Mouse (Mus musculus) megakaryocyte-erythroid progenitor cell, adult 5-6 weeks (primary cell): Measurements from ENCODE around the gene Platr25. TPM values are rescaled to one million over a fixed set of nuclear protein-coding genes. Genes with fewer than 3 reads are reported as not detected.
"Not testable (repeated sequence)": the region's sequence is repeated elsewhere in the genome, so short reads cannot be mapped to it uniquely, and the experiment has no call there.

Experiments
- ATAC-seq: replicated peaks from 2 replicates; pipeline ENCODE4 v1.8.0; 2016; ENCODE audit warnings: mild to moderate bottlenecking, inconsistent platforms; ENCODE audit not compliant: severe bottlenecking, poor library complexity, low FRiP score, low TSS enrichment
- total RNA-seq, 2 experiments: library from RNA; stranded (forward) in 1 of 2; stranded (reverse) in 1 of 2; fragments of 200-1000, 215-1000 nt in 1 of 2; fragments of >200 nt in 1 of 2; fragmentation: Nextera tagmentation in 1 of 2; gene quantifications; 2 replicates each; pipeline ENCODE4 v1.2.3; 2014 to 2017

Platr25 gene
- total RNA-seq (2014; fragmentation: Nextera tagmentation) (8.7 and 11.7 TPM in 2 replicates), total RNA-seq (2017) (19.7 and 19.8 TPM in 2 replicates)

- ATAC-seq = peak; percentile 97
Observed at GRCm38 (mm10) chr13:62760432-62761415, at the start of gene Platr25. Gene Platr25 (minus strand): TSS chr13:62760709.

DNA sequence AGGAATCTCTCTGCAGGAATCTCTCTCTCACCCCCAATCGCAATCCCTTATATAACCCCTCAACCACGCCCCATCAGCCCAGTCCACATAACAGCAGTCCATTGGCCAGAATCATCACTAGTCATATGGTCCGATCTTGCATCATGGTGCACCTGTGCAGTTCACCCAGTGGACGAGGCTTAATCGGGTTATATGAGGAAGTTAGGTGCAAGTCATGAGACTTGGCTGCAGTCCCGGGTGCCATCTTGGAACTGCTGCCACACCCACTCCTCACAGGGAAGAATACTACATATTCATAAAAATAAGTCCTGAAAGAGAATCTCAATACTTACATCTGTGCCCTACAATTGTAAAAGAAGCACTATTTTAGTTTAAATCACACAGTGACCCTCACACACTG, 47.5 kb upstream of the Platr25 start:
- ATAC-seq = not testable (repeated sequence)

DNA sequence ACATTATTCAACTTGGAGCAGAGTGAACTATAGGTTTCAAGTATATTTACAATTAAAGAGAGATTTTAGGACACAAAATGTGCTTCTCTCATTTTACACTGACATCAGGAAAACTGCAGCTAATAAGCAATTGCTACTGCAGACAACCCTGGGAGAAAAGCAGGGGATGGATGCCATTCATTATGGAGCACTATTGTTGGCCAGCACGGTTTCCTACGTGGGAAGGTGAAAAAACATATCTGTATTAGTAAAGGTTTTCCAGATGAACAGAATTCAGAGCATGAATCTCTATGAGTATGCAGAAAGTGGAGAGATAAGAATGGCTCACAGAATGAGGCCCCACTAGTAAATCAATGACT, 25.6 kb upstream of the Platr25 start:
- not testable (repeated sequence) for ATAC-seq

- peak; percentile 100 for ATAC-seq
Observed at GRCm38 (mm10) chr13:62785199-62786134, 25.0 kb upstream of the Platr25 start, which contains the start of gene Gm5141. Gene Gm5141 (minus strand): TSS chr13:62785808.

DNA sequence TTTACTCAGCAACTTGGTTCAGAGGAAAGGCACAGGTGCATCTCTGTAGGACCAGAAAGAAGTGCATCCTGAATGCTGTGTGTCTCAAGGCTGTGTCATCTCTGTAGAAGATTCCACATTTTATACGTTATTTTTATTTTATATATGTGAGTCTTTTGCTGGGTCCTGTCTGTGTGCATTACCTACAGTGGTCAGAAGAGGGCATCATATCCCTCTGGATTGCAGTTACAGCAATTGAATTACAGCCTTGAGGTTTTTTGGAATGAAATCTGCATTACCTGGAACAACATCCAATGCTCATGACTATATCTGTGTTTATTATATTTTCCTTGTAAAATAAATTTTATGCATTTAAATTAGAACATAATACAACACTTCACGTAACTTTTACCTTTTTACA, 3.3 kb upstream of the Platr25 start:
- ATAC-seq = 0 out of 2 replicates have a peak, but pooled peaks have one; percentile 63

DNA sequence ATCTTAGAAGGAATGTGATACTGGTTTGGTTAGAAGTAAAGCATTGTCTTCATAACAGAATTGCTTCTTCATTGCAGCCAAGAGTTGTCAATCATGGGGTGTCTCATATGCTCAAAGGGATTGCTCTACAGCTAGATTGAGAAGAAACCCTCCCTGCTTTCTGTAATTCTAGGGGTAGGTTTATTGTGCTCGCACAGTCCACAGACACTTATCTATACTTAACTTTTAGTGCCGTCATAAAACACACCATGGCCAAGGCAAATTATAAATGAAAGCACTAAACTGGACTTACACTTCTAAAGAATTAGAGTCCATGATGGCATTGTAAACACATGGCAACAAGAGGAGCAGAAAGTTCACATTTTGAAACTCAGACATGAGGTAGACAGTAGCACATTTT, 27.2 kb downstream of the Platr25 start:
- no peak for ATAC-seq

GRCm38 (mm10) chr13:62712611-62713010, 47.9 kb downstream of the Platr25 start:
- ATAC-seq = not testable (repeated sequence)

DNA sequence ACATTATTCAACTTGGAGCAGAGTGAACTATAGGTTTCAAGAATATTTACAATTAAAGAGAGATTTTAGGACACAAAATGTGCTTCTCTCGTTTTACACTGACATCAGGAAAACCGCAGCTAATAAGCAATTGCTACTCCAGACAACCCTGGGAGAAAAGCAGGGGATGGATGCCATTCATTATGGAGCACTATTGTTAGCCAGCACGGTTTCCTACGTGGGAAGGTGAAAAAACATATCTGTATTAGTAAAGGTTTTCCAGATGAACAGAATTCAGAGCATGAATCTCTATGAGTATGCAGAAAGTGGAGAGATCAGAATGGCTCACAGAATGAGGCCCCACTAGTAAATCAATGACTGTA, 75.2 kb downstream of the Platr25 start:
- ATAC-seq = not testable (repeated sequence)

DNA sequence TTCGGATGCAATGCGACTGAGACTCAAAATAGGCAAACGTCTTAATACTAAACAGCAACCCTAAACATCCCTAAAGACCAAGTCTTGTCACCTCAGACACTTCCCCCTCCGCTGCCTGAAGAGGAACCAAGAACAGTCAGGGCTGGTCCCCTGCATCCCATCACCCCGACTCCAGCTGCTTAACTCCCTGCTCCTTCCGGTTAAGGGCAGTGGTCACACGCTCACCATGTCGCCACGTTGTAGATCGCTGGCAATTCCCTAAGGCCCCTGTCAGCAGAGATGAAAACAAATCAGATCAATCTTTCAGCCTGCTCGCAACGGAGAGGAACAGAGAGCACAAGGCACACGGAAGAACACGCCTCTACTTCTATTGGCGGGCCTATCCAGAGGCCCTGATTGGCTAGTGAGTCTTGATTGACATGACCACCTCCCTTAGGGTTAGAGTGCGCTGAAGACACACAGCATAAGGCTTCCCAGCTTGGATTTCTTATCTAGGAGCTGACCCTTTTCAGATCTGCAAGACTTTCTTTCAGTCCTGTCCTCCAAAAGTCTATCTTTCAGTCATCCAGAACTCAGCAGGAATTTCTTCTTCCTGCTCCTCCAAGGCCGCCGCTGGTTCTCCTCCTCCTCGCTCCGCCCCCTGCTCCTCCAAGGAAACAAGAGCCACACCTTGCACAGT, 75.8 kb downstream of the Platr25 start:
- ATAC-seq = peak; percentile 100

GRCm38 (mm10) chr13:62653369-62653743, 107.2 kb downstream of the Platr25 start:
- peak; percentile 87 for ATAC-seq

- peak; percentile 100 for ATAC-seq
Observed at GRCm38 (mm10) chr13:62652681-62653368, 107.7 kb downstream of the Platr25 start.

DNA sequence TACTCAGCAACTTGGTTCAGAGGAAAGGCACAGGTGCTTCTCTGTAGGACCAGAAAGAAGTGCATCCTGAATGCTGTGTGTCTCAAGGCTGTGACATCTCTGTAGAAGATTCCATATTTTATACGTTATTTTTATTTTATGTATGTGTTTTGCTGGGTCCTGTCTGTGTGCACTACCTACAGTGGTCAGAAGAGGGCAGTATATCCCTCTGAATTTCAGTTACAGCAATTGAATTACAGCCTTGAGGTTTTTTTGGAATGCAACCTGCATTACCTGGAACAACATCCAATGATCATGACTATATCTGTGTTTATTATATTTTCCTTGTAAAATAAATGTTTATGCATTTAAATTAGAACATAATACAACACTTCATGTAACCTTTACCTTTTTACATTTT, 133.4 kb downstream of the Platr25 start:
- ATAC-seq = peak; percentile 74; the same call in 1 of the 2 replicates

GRCm38 (mm10) chr13:62624277-62624665, 136.2 kb downstream of the Platr25 start:
- ATAC-seq = peak; percentile 56; the same call in 1 of the 2 replicates

- ATAC-seq = peak; percentile 100
Observed at GRCm38 (mm10) chr13:62623577-62624276, 136.8 kb downstream of the Platr25 start, which contains the start of gene 6720489N17Rik. Gene 6720489N17Rik (minus strand): TSS chr13:62624182.
